Mouse (Mus musculus) ES-E14 (cell line): Measurements from ENCODE around the gene Lrp5.

Source experiments
- CHD2 ChIP-seq: IDR thresholded peaks from 2 replicates; pipeline ENCODE4 v1.6.1; 2014; ENCODE audit warnings: mild to moderate bottlenecking, low read depth, low read length, inconsistent platforms
- HCFC1 ChIP-seq: IDR thresholded peaks from 2 replicates; pipeline ENCODE4 v1.6.1; 2012; ENCODE audit warnings: low read length, inconsistent platforms, borderline replicate concordance; ENCODE audit not compliant: insufficient read depth

GRCm38 (mm10) chr19:3706258-3706657 is 19.9 kb upstream of the Lrp5 start:
- TF ChIP-seq HCFC1 (no peak), CHD2 (no peak)
